Mouse (Mus musculus) lung, adult 10 weeks (tissue): ENCODE measurements around the gene Mrps15. TPM values are rescaled to one million over a fixed set of nuclear protein-coding genes. Genes with fewer than 3 reads are reported as not detected.

Experiments
- polyA plus RNA-seq: library from polyadenylated mRNA; stranded (reverse); fragments of 350-450 nt; fragmentation: Illumina TruSeq; extraction: RNeasy Lipid Tissue Mini Kit (QIAGEN cat#74804); gene quantifications from one replicate; pipeline ENCODE4 v1.2.3, GENCODE M21; 2014; ENCODE audit warnings: low read depth, low replicate concordance; ENCODE audit not compliant: insufficient read depth

Gene Mrps15
- polyA plus RNA-seq, result 47.3 TPM

GRCm38 (mm10) chr4:126046851-126047585 is at the start of gene Mrps15:
Gene Mrps15, plus strand, starts transcription at chr4:126046925.

DNA sequence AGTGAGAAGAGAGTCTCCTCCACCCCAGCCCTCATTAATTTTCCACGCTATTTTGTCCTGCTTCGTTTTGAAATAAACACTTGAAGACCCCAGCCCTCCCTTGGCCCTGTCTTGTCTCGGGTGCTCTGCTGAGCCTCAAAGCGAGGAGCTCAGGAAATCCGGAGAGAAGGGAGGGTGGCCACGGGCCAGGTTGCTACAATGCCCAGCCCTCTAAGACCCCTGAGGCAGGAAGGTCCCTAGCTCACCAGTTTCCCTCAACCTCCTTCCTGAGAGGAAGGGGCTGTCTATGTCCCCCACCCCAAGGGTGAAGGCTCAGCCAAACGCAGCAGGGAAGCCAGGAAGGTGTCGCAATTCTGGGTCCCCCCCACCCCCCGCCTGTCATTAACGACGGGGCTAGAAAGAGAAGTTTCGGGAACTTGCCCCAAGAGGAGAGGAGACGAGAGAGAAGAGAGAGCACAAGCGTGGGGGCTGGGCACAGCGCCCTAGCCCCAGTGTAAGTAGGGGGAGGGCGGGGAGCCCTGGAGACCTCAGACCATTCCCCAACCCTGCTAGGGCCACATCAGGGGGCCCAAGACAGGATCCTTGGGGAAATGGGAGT is 22.3 kb upstream of the Mrps15 start, which contains the start of gene Csf3r:
Gene Csf3r, plus strand, starts transcription at position 248 of the 598 bp plus-strand sequence.

DNA sequence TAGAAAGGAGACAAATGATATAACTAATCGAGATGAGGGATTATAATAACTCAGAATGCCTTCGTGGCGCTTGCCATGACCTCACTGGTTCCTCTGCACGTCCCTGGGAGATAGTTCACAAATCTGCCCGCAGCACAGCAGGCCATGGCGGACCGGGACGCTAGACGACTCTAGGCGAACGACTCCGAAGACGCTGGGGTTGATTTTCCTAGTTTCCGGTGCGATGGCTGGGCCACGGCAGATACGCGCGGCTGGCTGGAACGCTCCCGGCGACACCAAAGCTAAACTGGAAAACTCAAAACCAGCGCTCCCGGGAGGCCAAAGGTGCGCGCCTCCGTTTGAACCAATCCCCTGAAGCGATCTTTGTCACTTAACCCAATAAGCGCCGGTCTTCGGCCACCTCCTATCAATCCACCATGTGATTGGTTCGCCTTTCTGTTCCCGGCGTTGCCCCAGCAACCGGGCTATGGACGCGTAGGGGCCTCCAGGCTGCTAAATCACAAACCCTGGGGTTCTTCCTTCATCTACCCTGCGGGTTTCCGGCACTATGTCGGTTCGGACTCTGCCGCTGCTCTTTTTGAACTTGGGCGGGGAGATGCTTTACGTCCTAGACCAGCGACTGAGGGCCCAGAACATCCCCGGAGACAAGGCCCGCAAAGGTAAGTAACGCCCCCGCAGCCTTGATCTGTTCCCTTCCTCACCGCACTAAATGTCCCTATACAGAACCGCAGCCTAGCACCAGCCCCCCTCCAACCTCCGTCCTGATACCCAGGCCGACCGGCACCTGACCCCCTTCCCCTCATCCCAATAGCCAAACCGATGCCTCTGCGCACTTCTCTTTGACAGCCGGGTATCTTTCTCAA is 11.6 kb downstream of the Mrps15 start, which contains the start of gene Oscp1:
Gene Oscp1, plus strand, starts transcription at position 432 of the 863 bp plus-strand sequence.

DNA sequence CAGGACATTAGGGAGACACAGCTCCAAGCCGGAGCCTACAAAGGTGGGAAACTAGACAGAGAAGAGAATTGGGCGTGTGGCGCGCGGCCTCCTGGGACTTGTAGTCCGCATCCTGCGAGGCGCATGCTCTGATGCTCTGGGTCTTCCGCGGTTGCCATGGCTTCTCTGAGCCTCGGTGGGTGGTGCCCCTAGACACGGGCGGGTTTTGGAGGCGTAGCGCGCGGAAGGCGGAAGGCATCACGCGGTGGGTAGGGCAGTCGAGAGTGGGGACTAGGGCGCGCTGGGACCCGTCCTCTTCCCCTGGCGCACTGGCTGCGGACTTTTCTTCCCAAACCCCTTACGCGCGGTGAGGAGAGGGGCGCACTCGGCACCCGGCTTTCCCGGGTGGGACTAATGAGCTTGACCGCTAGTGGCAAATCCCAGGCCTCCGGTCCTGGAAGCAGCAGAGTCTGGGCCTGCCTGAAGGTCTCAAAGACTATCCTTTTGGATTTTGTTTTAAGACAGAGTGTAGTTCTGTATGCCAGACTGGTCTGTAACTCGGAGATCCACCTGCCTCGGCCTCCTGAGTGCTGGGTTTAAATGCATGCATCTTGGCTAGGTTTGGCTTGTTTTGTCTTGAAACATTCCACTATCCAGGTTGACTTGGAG is 49.9 kb downstream of the Mrps15 start, which contains the start of gene Lsm10:
Gene Lsm10, plus strand, starts transcription at position 160 of the 648 bp plus-strand sequence.

GRCm38 (mm10) chr4:126103590-126104068 is 56.9 kb downstream of the Mrps15 start, which contains the start of gene Stk40:
Gene Stk40, plus strand, starts transcription at chr4:126103957.

Other genes with a start within 250 kb of the Mrps15 start
- 9.5 TPM for gene Csf3r, start 22.4 kb upstream of the Mrps15 start, polyA plus RNA-seq
- 10.3 TPM for gene Oscp1, start 11.6 kb downstream of the Mrps15 start, polyA plus RNA-seq
- gene Lsm10, start 49.7 kb downstream of the Mrps15 start, polyA plus RNA-seq, result 28.6 TPM
- 23.3 TPM for gene Stk40, start 57.0 kb downstream of the Mrps15 start, polyA plus RNA-seq
- 67.8 TPM for gene Eva1b, start 100.8 kb downstream of the Mrps15 start, polyA plus RNA-seq
- 9.4 TPM for gene Sh3d21, start 116.6 kb downstream of the Mrps15 start, polyA plus RNA-seq
- 40.4 TPM for gene Thrap3, start 155.8 kb downstream of the Mrps15 start, polyA plus RNA-seq
- gene Map7d1, start 209.4 kb downstream of the Mrps15 start, polyA plus RNA-seq, result 78.5 TPM
- gene Trappc3, start 215.4 kb downstream of the Mrps15 start, polyA plus RNA-seq, result 62.7 TPM
- gene Col8a2, start 239.9 kb downstream of the Mrps15 start, polyA plus RNA-seq, result 3.6 TPM